Mouse (Mus musculus): ENCODE measurements at regions not wholly inside any gene's neighbourhood (a gene's known extent, or its start where the extent isn't known, plus 50 kb on each side); places are given as distances from the start of the nearest gene placed in this dataset.

- TF ChIP-seq CTCF (IDR thresholded peaks at IDR 0.05; ENCODE audit: insufficient read depth, low read depth, low read length) (no peak), POLR2A (IDR thresholded peaks at IDR 0.05; ENCODE audit: insufficient read depth, low read depth, low read length) (no peak)
Observed at GRCm38 (mm10) chr6:6362678-6363354, 145.8 kb upstream of the Slc25a13 start.
